Mouse (Mus musculus) monocyte, adult 2 months (primary cell): ENCODE measurements around the gene Bcl11a.

Experiments
- DNase-seq, 2 experiments: peaks; one replicate each; pipeline ENCODE4 v3.0.0; 2022; ENCODE audit warnings: low spot score in 2 of 2, low read depth in 1 of 2

Gene Bcl11a

GRCm38 (mm10) chr11:24199560-24199959 lies 121.7 kb downstream of the Bcl11a start:
- no peak for DNase-seq

- peak; percentile 5 for DNase-seq
Observed at GRCm38 (mm10) chr11:24200310-24200709, 122.5 kb downstream of the Bcl11a start.

- DNase-seq: no peak
Observed at GRCm38 (mm10) chr11:24201223-24201622, 123.4 kb downstream of the Bcl11a start.

- DNase-seq: no peak
Observed at GRCm38 (mm10) chr11:24202641-24203361, 124.9 kb downstream of the Bcl11a start.

GRCm38 (mm10) chr11:24203489-24203888 lies 125.6 kb downstream of the Bcl11a start:
- DNase-seq: no peak

- DNase-seq: no peak
Observed at GRCm38 (mm10) chr11:24208951-24209351, 131.1 kb downstream of the Bcl11a start.

GRCm38 (mm10) chr11:24214509-24215134 lies 136.8 kb downstream of the Bcl11a start:
- DNase-seq: no peak

GRCm38 (mm10) chr11:24217741-24218333 lies 140.0 kb downstream of the Bcl11a start:
- no peak for DNase-seq

- no peak for DNase-seq
Observed at GRCm38 (mm10) chr11:24221601-24222307, 143.9 kb downstream of the Bcl11a start.
